Mouse (Mus musculus) CH12.LX (cell line): ENCODE measurements at regions not wholly inside any gene's neighbourhood (a gene's known extent, or its start where the extent isn't known, plus 50 kb on each side); places are given as distances from the start of the nearest gene placed in this dataset.

Experiments
- DNase-seq: peaks from one replicate; pipeline ENCODE4 v3.0.0-alpha.2; 2013; ENCODE audit errors: extremely low read depth
- H3K27ac ChIP-seq: 2 replicates; pipeline ENCODE4 v1.5.1; 2012; ENCODE audit warnings: low read depth, mild to moderate bottlenecking, control low read depth, moderate library complexity; ENCODE audit not compliant: insufficient read depth
- H3K27me3 ChIP-seq: replicated peaks from 2 replicates; pipeline ENCODE3; 2012; ENCODE audit warnings: inconsistent platforms
- H3K36me3 ChIP-seq, 2 experiments: replicated peaks in 1 of 2; 2 replicates each; pipeline versions ENCODE3 to v1.6.1; 2012; ENCODE audit warnings: inconsistent platforms in 1 of 2, low read length in 1 of 2, mild to moderate bottlenecking in 1 of 2, mixed read lengths in 1 of 2, moderate library complexity in 1 of 2; ENCODE audit not compliant: control insufficient read depth in 1 of 2, insufficient read depth in 1 of 2
- H3K4me1 ChIP-seq, 2 experiments: 2 replicates each; pipeline ENCODE4 v1.6.1; 2012; ENCODE audit warnings: inconsistent platforms in 1 of 2, moderate library complexity in 1 of 2; ENCODE audit not compliant: insufficient read depth in 2 of 2, control insufficient read depth in 1 of 2
- H3K4me2 ChIP-seq: 2 replicates; pipeline ENCODE4 v1.6.1; 2012; ENCODE audit warnings: low read depth, mild to moderate bottlenecking, control low read depth; ENCODE audit not compliant: poor library complexity, insufficient read depth, severe bottlenecking
- H3K4me3 ChIP-seq, 3 experiments: fragments of 150-350 bp in 1 of 3; sonication (generic) in 1 of 3; replicated peaks in 1 of 3; 2 replicates each; pipeline versions ENCODE3 to v1.5.1; 2011 to 2012; ENCODE audit warnings: low read depth in 2 of 3, low read length in 2 of 3, mild to moderate bottlenecking in 2 of 3, moderate library complexity in 2 of 3, control low read depth in 1 of 3, improper control_type of control experiment in 1 of 3, inconsistent platforms in 1 of 3, mixed read lengths in 1 of 3; ENCODE audit not compliant: poor library complexity in 1 of 3
- H3K79me2 ChIP-seq: replicated peaks from 2 replicates; pipeline ENCODE4 v1.6.1; 2012; ENCODE audit warnings: mild to moderate bottlenecking, moderate library complexity; ENCODE audit not compliant: control insufficient read depth, poor library complexity, insufficient read depth, severe bottlenecking; ENCODE audit errors: extremely low read depth
- H3K9ac ChIP-seq: 2 replicates; pipeline ENCODE4 v1.6.1; 2012; ENCODE audit warnings: low read depth, mild to moderate bottlenecking, control low read depth, moderate library complexity; ENCODE audit not compliant: insufficient read depth
- H3K9me3 ChIP-seq: replicated peaks from 2 replicates; pipeline ENCODE3; 2012; ENCODE audit warnings: low read length, inconsistent platforms, mixed read lengths
- BHLHE40 ChIP-seq: IDR thresholded peaks from 2 replicates; pipeline ENCODE4 v1.6.1; 2011; ENCODE audit warnings: mild to moderate bottlenecking, low read depth, low read length, improper control_type of control experiment
- CHD1 ChIP-seq: IDR thresholded peaks from 2 replicates; pipeline ENCODE4 v1.6.1; 2012; ENCODE audit warnings: low read depth, low read length, improper control_type of control experiment, inconsistent platforms
- CHD2 ChIP-seq: IDR thresholded peaks from 2 replicates; pipeline ENCODE4 v1.6.1; 2011; ENCODE audit warnings: low read length, improper control_type of control experiment
- CTCF ChIP-seq, 2 experiments: IDR thresholded peaks in 1 of 2; conservative IDR thresholded peaks in 1 of 2; 2 replicates each; pipeline ENCODE4 v1.5.1; 2011 to 2012; ENCODE audit warnings: low read depth in 2 of 2, low read length in 2 of 2, improper control_type of control experiment in 1 of 2, inconsistent platforms in 1 of 2, mild to moderate bottlenecking in 1 of 2, moderate library complexity in 1 of 2
- ELF1 ChIP-seq: IDR thresholded peaks from 2 replicates; pipeline ENCODE4 v1.6.1; 2014; ENCODE audit warnings: low read depth, mild to moderate bottlenecking, inconsistent platforms, low read length, improper control_type of control experiment
- EP300 ChIP-seq: IDR thresholded peaks from 2 replicates; pipeline ENCODE4 v1.6.1; 2011; ENCODE audit warnings: low read length, improper control_type of control experiment
- GABPA ChIP-seq: IDR thresholded peaks from 2 replicates; pipeline ENCODE4 v1.6.1; 2012; ENCODE audit warnings: low read depth, low read length, improper control_type of control experiment, inconsistent platforms; ENCODE audit not compliant: insufficient replicate concordance
- HCFC1 ChIP-seq: IDR thresholded peaks from 2 replicates; pipeline ENCODE4 v1.6.1; 2012; ENCODE audit warnings: low read depth, mild to moderate bottlenecking, inconsistent platforms, low read length, improper control_type of control experiment
- JUN ChIP-seq: IDR thresholded peaks from 2 replicates; pipeline ENCODE4 v1.6.1; 2011; ENCODE audit warnings: low read depth, mild to moderate bottlenecking, low read length, improper control_type of control experiment, moderate library complexity; ENCODE audit not compliant: insufficient read depth
- KAT2A ChIP-seq: IDR thresholded peaks from 2 replicates; pipeline ENCODE4 v1.6.1; 2012; ENCODE audit warnings: low read length, improper control_type of control experiment, inconsistent platforms; ENCODE audit not compliant: insufficient replicate concordance
- MAFK ChIP-seq: IDR thresholded peaks from 2 replicates; pipeline ENCODE4 v1.6.1; 2011; ENCODE audit warnings: low read length, improper control_type of control experiment; ENCODE audit not compliant: insufficient replicate concordance
- MAX ChIP-seq: IDR thresholded peaks from 2 replicates; pipeline ENCODE4 v1.6.1; 2011; ENCODE audit warnings: low read length, improper control_type of control experiment
- MAZ ChIP-seq: IDR thresholded peaks from 2 replicates; pipeline ENCODE4 v1.6.1; 2012; ENCODE audit warnings: low read depth, mild to moderate bottlenecking, inconsistent platforms, low read length, improper control_type of control experiment, moderate library complexity
- MEF2A ChIP-seq: IDR thresholded peaks from 2 replicates; pipeline ENCODE4 v1.6.1; 2014; ENCODE audit warnings: low read depth, mild to moderate bottlenecking, inconsistent platforms, low read length, improper control_type of control experiment, borderline replicate concordance
- MYC ChIP-seq: IDR thresholded peaks from 2 replicates; pipeline ENCODE4 v1.6.1; 2011; ENCODE audit warnings: low read depth, mild to moderate bottlenecking, improper control_type of control experiment, low read length
- POLR2A ChIP-seq: IDR thresholded peaks from 2 replicates; pipeline ENCODE4 v1.6.1; 2011; ENCODE audit warnings: low read depth, mild to moderate bottlenecking, improper control_type of control experiment, low read length
- POLR2AphosphoS2 ChIP-seq: IDR thresholded peaks from 2 replicates; pipeline ENCODE4 v1.6.1; 2011; ENCODE audit warnings: low read depth, low read length, improper control_type of control experiment
- RCOR1 ChIP-seq: conservative IDR thresholded peaks from 2 replicates; pipeline ENCODE4 v1.6.1; 2012; ENCODE audit warnings: low read depth, mild to moderate bottlenecking, inconsistent platforms, low read length, improper control_type of control experiment
- SMC3 ChIP-seq: IDR thresholded peaks from 2 replicates; pipeline ENCODE4 v1.6.1; 2011; ENCODE audit warnings: low read depth, low read length, improper control_type of control experiment
- TBP ChIP-seq: conservative IDR thresholded peaks from 2 replicates; pipeline ENCODE4 v1.6.1; 2011; ENCODE audit warnings: low read depth, low read length, improper control_type of control experiment
- ZMIZ1 ChIP-seq: IDR thresholded peaks from 2 replicates; pipeline ENCODE4 v1.6.1; 2012; ENCODE audit warnings: low read depth, mild to moderate bottlenecking, inconsistent platforms, low read length, improper control_type of control experiment
- ZNF384 ChIP-seq: IDR thresholded peaks from 2 replicates; pipeline ENCODE4 v1.6.1; 2012; ENCODE audit warnings: low read depth, low read length, improper control_type of control experiment, inconsistent platforms
- dilution Hi-C: fragments of 300-500 bp; cut with MboI; formaldehyde crosslinking; loops from 2 replicates; pipeline ENCODE4 v1.14.3; 2020; ENCODE audit warnings: low sequenced_read_pairs; ENCODE audit not compliant: extremely low pct_unique_long_range_greater_than_20kb, extremely low pct_ligation_motif_present
- in situ Hi-C: fragments of 300-500 bp; cut with MboI; formaldehyde crosslinking; loops from 3 replicates; pipeline ENCODE4 v1.14.3; 2019; ENCODE audit warnings: low sequenced_read_pairs, low pct_ligation_motif_present, low pct_unique_long_range_greater_than_20kb, mixed read lengths

DNA sequence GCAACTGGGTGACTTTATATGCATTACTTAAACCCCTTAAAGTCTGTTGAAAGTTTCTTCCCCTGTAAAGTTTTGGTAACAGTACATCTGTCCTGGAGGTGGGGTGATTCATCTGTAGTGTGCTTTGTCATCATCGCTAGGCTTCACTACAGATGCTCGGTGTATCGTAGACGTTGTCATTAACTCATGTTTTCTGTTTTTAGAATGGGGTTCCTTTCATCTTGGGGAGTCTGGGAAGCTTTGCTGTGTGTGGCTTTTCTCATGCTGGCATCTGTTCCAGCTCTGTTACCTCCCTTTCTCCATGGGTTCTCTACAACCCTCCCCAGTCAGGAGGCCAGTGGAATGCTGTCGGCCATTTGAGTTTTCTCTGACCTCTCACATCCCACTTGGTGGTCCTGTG, 266.4 kb upstream of the Camk1g start:
- no peaks in the 10 kb centered on the region for H3K4me1 ChIP-seq
- no peak overlapping the region for H3K4me3 ChIP-seq
- no peak overlapping the region for H3K9ac ChIP-seq
- no peak for DNase-seq
- H3K9me3 ChIP-seq: no peaks in the 10 kb centered on the region
- H3K27ac ChIP-seq: no peak overlapping the region
- in situ Hi-C loops (no loop called here), dilution Hi-C loops (no loop called here)
- H3K27me3 ChIP-seq: peaks cover 4% of the 10 kb centered on the region
- H3K36me3 ChIP-seq: no peaks in the 10 kb centered on the region
- no peak for TF ChIP-seq SMC3
- TF ChIP-seq ZNF384: no peak
- no peak for TF ChIP-seq MAFK
- TF ChIP-seq HCFC1: no peak
- no peak for TF ChIP-seq BHLHE40
- no peak for TF ChIP-seq CTCF (conservative IDR thresholded peaks at IDR 0.05 in 1 of 2, IDR thresholded peaks at IDR 0.05 in 1 of 2; ENCODE audit: low read depth in 2 of 2, low read length in 2 of 2)
- no peak for TF ChIP-seq CHD2
- TF ChIP-seq JUN: no peak
- no peak for TF ChIP-seq POLR2A
- TF ChIP-seq MYC: no peak
- no peak for TF ChIP-seq POLR2AphosphoS2
- no peak for TF ChIP-seq KAT2A
- no peak for TF ChIP-seq ELF1
- TF ChIP-seq, all 38 proteins: peak for 0
- Histone ChIP-seq H3K4me2 (no peak overlapping the region), H3K79me2 (no peaks in the 10 kb centered on the region)

GRCm38 (mm10) chr1:193632115-193632514, 262.0 kb upstream of the Camk1g start:
- Histone ChIP-seq H3K4me3 (no peak overlapping the region), H3K27ac (no peak overlapping the region), H3K9ac (no peak overlapping the region), H3K4me2 (no peak overlapping the region), H3K79me2 (no peaks in the 10 kb centered on the region), H3K27me3 (peaks cover 20% of the 10 kb centered on the region), H3K36me3 (no peaks in the 10 kb centered on the region), H3K9me3 (no peaks in the 10 kb centered on the region), H3K4me1 (no peaks in the 10 kb centered on the region)
- in situ Hi-C loops: no loop called here
- DNase-seq: no peak
- dilution Hi-C loops: no loop called here
- TF ChIP-seq MEF2A (no peak), MYC (no peak), POLR2A (no peak), GABPA (no peak), MAX (no peak), ZMIZ1 (no peak), MAZ (no peak), BHLHE40 (no peak), TBP (no peak), CHD1 (no peak), KAT2A (no peak), EP300 (no peak), RCOR1 (no peak), CHD2 (no peak)
